ENCODE assay signal across 23 mouse cellular contexts in genomic region chr14:13732263-13732662, GRCm38 (mm10).
"Had no signal": no experiment of that assay in that cellular context is flagged by ENCODE, and none has a peak within 500 bp of the region (broad histone marks: within the 10 kb centered on the region; RNA-seq: fewer than 3 reads in every experiment).

No protein-coding gene starts in this region.

- H3K4me1 ChIP-seq: limb, embryonic 10.5 days; limb, embryonic 13.5 days; liver, embryonic 12.5 days; liver, embryonic 15.5 days; lung, embryonic 15.5 days; megakaryocyte, embryonic 14.5 days; midbrain, embryonic 12.5 days; neural tube, embryonic 13.5 days; stomach, embryonic 15.5 days had no signal

- H3K9me3 ChIP-seq: limb, embryonic 10.5 days; limb, embryonic 13.5 days; liver, embryonic 12.5 days; liver, embryonic 15.5 days; lung, embryonic 15.5 days; megakaryocyte, embryonic 14.5 days; midbrain, embryonic 12.5 days; stomach, embryonic 15.5 days had no signal

- ATAC-seq: liver, embryonic 12.5 days had no signal

- H3K27me3 ChIP-seq: limb, embryonic 13.5 days; liver, embryonic 12.5 days; liver, embryonic 15.5 days; lung, embryonic 15.5 days; megakaryocyte, embryonic 14.5 days; midbrain, embryonic 12.5 days; neural tube, embryonic 13.5 days; stomach, embryonic 15.5 days had no signal

- H3K4me3 ChIP-seq: layer of hippocampus, adult 2 months; limb, embryonic 10.5 days; limb, embryonic 13.5 days; liver, embryonic 12.5 days; liver, embryonic 15.5 days; lung, embryonic 15.5 days; megakaryocyte, embryonic 14.5 days; midbrain, embryonic 12.5 days; myocyte; neural tube, embryonic 13.5 days; stomach, embryonic 15.5 days had no signal

- H3K27ac ChIP-seq: kidney, postnatal 0 days; layer of hippocampus, adult 2 months; limb, embryonic 10.5 days; limb, embryonic 13.5 days; liver, embryonic 12.5 days; liver, embryonic 15.5 days; lung, embryonic 15.5 days; midbrain, embryonic 12.5 days; neural tube, embryonic 13.5 days; stomach, embryonic 15.5 days had no signal

- H3K36me3 ChIP-seq: limb, embryonic 10.5 days; limb, embryonic 13.5 days; liver, embryonic 12.5 days; liver, embryonic 15.5 days; lung, embryonic 15.5 days; midbrain, embryonic 12.5 days; neural tube, embryonic 13.5 days; stomach, embryonic 15.5 days had no signal

- DNase-seq: kidney, adult 9 months; kidney, postnatal 25 days; layer of hippocampus, adult 9-11 months; liver; lung, adult 18-20 months; lung, postnatal 10 days; lung, postnatal 36 days; right cerebral cortex, postnatal 25 days; spleen, adult 18-20 months; thymus, adult 18-20 months; thymus, postnatal 36 days had no signal

- H3K4me2 ChIP-seq: limb, embryonic 13.5 days; liver, embryonic 12.5 days; liver, embryonic 15.5 days; lung, embryonic 15.5 days; midbrain, embryonic 12.5 days; neural tube, embryonic 13.5 days; stomach, embryonic 15.5 days had no signal

- H3K9ac ChIP-seq: limb, embryonic 13.5 days; liver, embryonic 12.5 days; liver, embryonic 15.5 days; lung, embryonic 15.5 days; midbrain, embryonic 12.5 days; neural tube, embryonic 13.5 days; stomach, embryonic 15.5 days had no signal
